Mouse (Mus musculus) embryonic facial prominence, embryonic 12.5 days (tissue): ENCODE results near the gene Tmem234. TPM values are rescaled to one million over a fixed set of nuclear protein-coding genes. Genes with fewer than 3 reads are reported as not detected.

Experiments used
- ATAC-seq: fragments of 200-750 bp; cut with Nextera tagmentation; 2 replicates; pipeline ENCODE4 v1.8.0; 2017; ENCODE audit not compliant: insufficient number of reproducible peaks, insufficient read depth, low FRiP score, low TSS enrichment
- H3K27ac ChIP-seq: fragments of 300-500 bp; sonication (generic); 2 replicates; pipeline ENCODE4 v1.5.1; 2016; ENCODE audit warnings: mild to moderate bottlenecking
- H3K27me3 ChIP-seq: fragments of 300-500 bp; sonication (generic); 2 replicates; pipeline ENCODE4 v1.6.1; 2016; ENCODE audit warnings: mild to moderate bottlenecking, moderate library complexity
- H3K36me3 ChIP-seq: fragments of 300-500 bp; sonication (generic); 2 replicates; pipeline ENCODE4 v1.6.1; 2016; ENCODE audit warnings: mild to moderate bottlenecking
- H3K4me1 ChIP-seq: fragments of 300-500 bp; sonication (generic); 2 replicates; pipeline ENCODE4 v1.6.1; 2016
- H3K4me2 ChIP-seq: fragments of 300-500 bp; sonication (generic); replicated peaks from 2 replicates; pipeline ENCODE4 v1.6.1; 2016; ENCODE audit warnings: mild to moderate bottlenecking, moderate library complexity
- H3K4me3 ChIP-seq: fragments of 300-500 bp; sonication (generic); 2 replicates; pipeline ENCODE4 v1.5.1; 2016; ENCODE audit warnings: mild to moderate bottlenecking
- H3K9ac ChIP-seq: fragments of 300-500 bp; sonication (generic); 2 replicates; pipeline ENCODE4 v1.6.1; 2016; ENCODE audit warnings: mild to moderate bottlenecking, moderate library complexity
- H3K9me3 ChIP-seq: fragments of 300-500 bp; sonication (generic); 2 replicates; pipeline ENCODE4 v1.6.1; 2016; ENCODE audit warnings: mild to moderate bottlenecking, moderate library complexity
- WGBS: fragments of 180-500 bp; shearing (Covaris S2); methylation state at CpG from one replicate; pipeline ENCODE4 v1.1.7; 2016; 5-methylcytosine and 5-hydroxymethylcytosine counted together
- microRNA-seq: library from miRNA; unstranded; fragments of <30 nt; microRNA quantifications from one replicate; pipeline ENCODE4, GENCODE M21; 2017
- polyA plus RNA-seq: library from polyadenylated mRNA; unstranded; fragments of >200 nt; fragmentation: Nextera tagmentation; extraction: Ambion mirVana; gene quantifications from 2 replicates; pipeline ENCODE4 v1.2.1, GENCODE M21; 2016

The Tmem234 gene
- polyA plus RNA-seq, 1 experiment from 2014 or later = 180 TPM

- no peaks in the 10 kb centered on the region for H3K4me1 ChIP-seq
- ATAC-seq = no peak
- peaks cover 90% of the 10 kb centered on the region for H3K36me3 ChIP-seq
- no peak overlapping the region for H3K4me3 ChIP-seq
- no peaks in the 10 kb centered on the region for H3K27me3 ChIP-seq
- no peak overlapping the region for H3K27ac ChIP-seq
- 92% methylated on average over 8 of the region's 8 CpGs for WGBS
- no peak overlapping the region for H3K4me2 ChIP-seq
- no peaks in the 10 kb centered on the region for H3K9me3 ChIP-seq
- no peak overlapping the region for H3K9ac ChIP-seq
Measured at GRCm38 (mm10) chr4:129650359-129650758, 49.9 kb downstream of the Tmem234 start.

GRCm38 (mm10) chr4:129654770-129655169 lies 54.3 kb downstream of the Tmem234 start:
- no peak for ATAC-seq
- 92% methylated on average over 14 of the region's 14 CpGs for WGBS
- Histone ChIP-seq H3K4me3 (no peak overlapping the region), H3K9ac (no peak overlapping the region), H3K9me3 (no peaks in the 10 kb centered on the region), H3K36me3 (peaks cover 81% of the 10 kb centered on the region), H3K4me1 (no peaks in the 10 kb centered on the region), H3K27ac (no peak overlapping the region), H3K27me3 (no peaks in the 10 kb centered on the region), H3K4me2 (no peak overlapping the region)

GRCm38 (mm10) chr4:129661584-129661983 lies 61.1 kb downstream of the Tmem234 start:
- Histone ChIP-seq H3K4me2 (no peak overlapping the region), H3K9me3 (no peaks in the 10 kb centered on the region), H3K36me3 (peaks cover 42% of the 10 kb centered on the region), H3K27ac (no peak overlapping the region), H3K9ac (no peak overlapping the region), H3K4me3 (no peak overlapping the region), H3K27me3 (no peaks in the 10 kb centered on the region), H3K4me1 (no peaks in the 10 kb centered on the region)
- ATAC-seq = no peak
- 91% methylated on average over 3 of the region's 3 CpGs for WGBS

GRCm38 (mm10) chr4:129662255-129662813 lies 61.9 kb downstream of the Tmem234 start:
- no peak overlapping the region; the same call in 1 of the 2 replicates for H3K27ac ChIP-seq
- H3K4me1 ChIP-seq = no peaks in the 10 kb centered on the region
- no peaks in the 10 kb centered on the region for H3K9me3 ChIP-seq
- no peaks in the 10 kb centered on the region for H3K27me3 ChIP-seq
- ATAC-seq = no peak
- no peak overlapping the region for H3K9ac ChIP-seq
- H3K36me3 ChIP-seq = peaks cover 37% of the 10 kb centered on the region
- WGBS = 84% methylated on average over 3 of the region's 3 CpGs
- no peak overlapping the region for H3K4me2 ChIP-seq
- H3K4me3 ChIP-seq = no peak overlapping the region

DNA sequence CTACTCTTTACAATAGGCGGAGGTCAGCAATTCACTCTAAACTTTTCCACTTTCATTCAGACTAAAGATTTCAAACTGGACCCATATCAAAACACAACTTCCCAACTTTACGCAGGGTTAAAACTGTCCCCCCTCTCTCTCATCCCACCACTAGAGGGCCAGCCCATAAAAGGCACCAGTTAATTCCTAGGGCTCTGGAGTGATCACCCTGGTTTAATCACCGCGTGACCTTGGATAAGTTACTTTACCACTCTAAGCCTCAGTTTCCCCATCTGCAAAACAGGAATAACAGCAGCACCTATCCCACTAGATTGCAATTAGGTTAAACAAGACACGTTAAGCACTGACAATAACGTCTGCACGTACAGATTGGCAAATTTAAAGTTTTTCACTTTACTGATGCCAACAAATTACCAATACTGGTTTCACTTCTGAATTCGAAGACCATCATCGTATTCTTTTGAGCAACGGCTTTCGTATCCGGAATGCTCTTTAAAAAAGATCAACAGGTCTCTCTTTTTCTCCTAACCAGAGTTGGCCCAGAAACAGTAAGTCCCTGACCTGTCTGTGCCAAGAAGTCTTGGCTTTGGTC lies 71.1 kb downstream of the Tmem234 start:
- peak overlapping the region; percentile 95 for H3K27ac ChIP-seq
- 7% methylated on average over 12 of the region's 12 CpGs for whole genome bisulfite sequencing
- H3K9ac ChIP-seq = peak overlapping the region; percentile 99
- H3K4me1 ChIP-seq = peaks cover 14% of the 10 kb centered on the region
- H3K36me3 ChIP-seq = peaks cover 19% of the 10 kb centered on the region
- peak overlapping the region; percentile 87 for H3K4me2 ChIP-seq
- H3K9me3 ChIP-seq = no peaks in the 10 kb centered on the region
- H3K4me3 ChIP-seq = peak overlapping the region; percentile 99
- H3K27me3 ChIP-seq = no peaks in the 10 kb centered on the region
- no peak for ATAC-seq

GRCm38 (mm10) chr4:129672083-129672877 lies 71.8 kb downstream of the Tmem234 start, which contains the start of gene Kpna6:
Gene Kpna6, minus strand, starts transcription at chr4:129672767.
- ATAC-seq = peak; percentile 83
- H3K9me3 ChIP-seq = no peaks in the 10 kb centered on the region
- H3K4me3 ChIP-seq = peak within 1 kb of the TSS; percentile 99
- H3K4me1 ChIP-seq = peaks cover 14% of the 10 kb centered on the region
- H3K9ac ChIP-seq = peak within 1 kb of the TSS; percentile 99
- H3K4me2 ChIP-seq = peak within 1 kb of the TSS; percentile 87
- H3K27me3 ChIP-seq = no peaks in the 10 kb centered on the region
- peaks cover 26% of the 10 kb centered on the region for H3K36me3 ChIP-seq
- WGBS = under 1% methylated on average over 65 of the region's 65 CpGs
- H3K27ac ChIP-seq = peak within 1 kb of the TSS; percentile 95

DNA sequence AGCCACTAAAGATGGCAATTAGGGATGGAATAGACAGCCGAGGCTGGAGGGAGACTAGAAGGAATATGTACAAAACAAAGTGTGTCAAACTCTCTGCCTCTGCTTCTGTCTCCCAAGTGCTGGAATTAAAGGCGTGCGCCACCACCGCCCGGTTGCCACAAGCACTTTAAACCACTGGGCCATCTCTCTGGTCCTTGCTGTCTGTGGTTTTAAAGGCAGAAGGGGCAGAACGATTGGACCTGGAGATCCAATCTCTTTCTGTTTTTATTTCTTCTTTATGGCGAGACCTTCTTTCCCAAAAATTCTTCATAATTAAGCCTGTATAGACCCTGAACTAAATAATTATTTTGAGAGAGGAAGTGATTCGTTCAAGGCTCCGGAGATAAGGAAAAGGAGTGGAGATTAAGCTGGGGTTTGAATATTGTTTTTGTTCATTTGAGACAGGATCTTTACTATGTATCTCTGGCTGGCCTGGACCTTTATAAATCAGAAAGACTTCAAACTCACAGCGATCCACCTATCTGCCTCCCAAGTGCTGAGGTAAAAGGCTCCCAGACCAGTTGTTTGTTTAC lies 72.5 kb downstream of the Tmem234 start:
- 6% methylated on average over 10 of the region's 10 CpGs for WGBS
- H3K27me3 ChIP-seq = no peaks in the 10 kb centered on the region
- peaks cover 14% of the 10 kb centered on the region for H3K4me1 ChIP-seq
- H3K36me3 ChIP-seq = peaks cover 30% of the 10 kb centered on the region
- H3K9ac ChIP-seq = peak overlapping the region; percentile 99; the same call in 1 of the 2 replicates
- peak overlapping the region; percentile 95 for H3K27ac ChIP-seq
- H3K4me3 ChIP-seq = peak overlapping the region; percentile 99
- ATAC-seq = no peak
- no peaks in the 10 kb centered on the region for H3K9me3 ChIP-seq
- H3K4me2 ChIP-seq = peak overlapping the region; percentile 87

Small RNAs within 50 kb of the gene (microRNA-seq; reads per million reads assigned to microRNA genes)
- not detected for gene Mir8119

Other genes with a start within 250 kb of the Tmem234 start
- 9.9 and 10.8 TPM in 2 replicates for gene Zbtb8a, start 222.6 kb upstream of the Tmem234 start, polyA plus RNA-seq
- gene Zbtb8b, start 159.8 kb upstream of the Tmem234 start, polyA plus RNA-seq = 3.5 TPM in 2 replicates
- gene Bsdc1, start 139.1 kb upstream of the Tmem234 start, polyA plus RNA-seq = 28.5 and 29.2 TPM in 2 replicates
- not detected in 2 replicates for gene Tssk3, start 109.6 kb upstream of the Tmem234 start, polyA plus RNA-seq
- gene Fam229a, start 109.5 kb upstream of the Tmem234 start, polyA plus RNA-seq = 0.32 TPM in 1 of 2 replicates, not detected in the other
- 1,543 and 1,552 TPM in 2 replicates for gene Marcksl1, start 87.1 kb upstream of the Tmem234 start, polyA plus RNA-seq
- 246 and 251 TPM in 2 replicates for gene Hdac1, start 58.0 kb upstream of the Tmem234 start, polyA plus RNA-seq
- 10.8 and 12.6 TPM in 2 replicates for gene Lck, start 27.0 kb upstream of the Tmem234 start, polyA plus RNA-seq
- 3.6 and 5.1 TPM in 2 replicates for gene Fam167b, start 22.1 kb upstream of the Tmem234 start, polyA plus RNA-seq
- gene Eif3i, start within 50 bp of the Tmem234 start, polyA plus RNA-seq = 257 and 260 TPM in 2 replicates
- gene Dcdc2b, start 13.6 kb downstream of the Tmem234 start, polyA plus RNA-seq = 2.3 and 3.2 TPM in 2 replicates
- 29.8 and 33.0 TPM in 2 replicates for gene Iqcc, start 18.4 kb downstream of the Tmem234 start, polyA plus RNA-seq
- 63.7 and 66.7 TPM in 2 replicates for gene Ccdc28b, start 23.3 kb downstream of the Tmem234 start, polyA plus RNA-seq
- gene Txlna, start 40.4 kb downstream of the Tmem234 start, polyA plus RNA-seq = 100 TPM in 2 replicates
- 14.4 and 15.3 TPM in 2 replicates for gene Kpna6, start 72.1 kb downstream of the Tmem234 start, polyA plus RNA-seq
- gene Tmem39b, start 96.2 kb downstream of the Tmem234 start, polyA plus RNA-seq = 16.5 and 18.7 TPM in 2 replicates
- gene Khdrbs1, start 141.6 kb downstream of the Tmem234 start, polyA plus RNA-seq = 191 and 204 TPM in 2 replicates
- gene Ptp4a2, start 210.6 kb downstream of the Tmem234 start, polyA plus RNA-seq = 306 and 332 TPM in 2 replicates